In genomic region chr5:113174916-113175692, GRCm38 (mm10) we compare ENCODE assay signal across 9 mouse cellular contexts. TPM values are rescaled to one million over a fixed set of nuclear protein-coding genes. Genes with fewer than 3 reads are reported as not detected.
A peak's percentile ranks its signal among the peaks of the same experiment; 100 is the strongest.
DNase-seq lines count a peak whose midpoint lies in the region; ATAC-seq lines count a peak whose summit lies in the region.
"Had no signal": no experiment of that assay in that cellular context is flagged by ENCODE, and none has a peak within 500 bp of the region (broad histone marks: within the 10 kb centered on the region; RNA-seq: fewer than 3 reads in every experiment).

No protein-coding gene starts in this region.

- H3K4me3 ChIP-seq in hindbrain, embryonic 11.5 days (ENCODE audit: low read depth, low read length), result no peak overlapping the region
- no peak overlapping the region for H3K4me3 ChIP-seq in hindbrain, embryonic 14.5 days (replicated peaks; ENCODE audit: low read length)
- H3K4me3 ChIP-seq in lung, embryonic 15.5 days, result no peak overlapping the region

- no peaks in the 10 kb centered on the region for H3K27me3 ChIP-seq in hindbrain, embryonic 11.5 days (ENCODE audit: control insufficient read depth, insufficient read depth, low read length)
- no peaks in the 10 kb centered on the region for H3K27me3 ChIP-seq in hindbrain, embryonic 14.5 days (ENCODE audit: control insufficient read depth, insufficient read depth, low read length)
- H3K27me3 ChIP-seq in lung, embryonic 15.5 days, result no peaks in the 10 kb centered on the region

- peaks cover 6% of the 10 kb centered on the region for H3K4me1 ChIP-seq in hindbrain, embryonic 11.5 days (replicated peaks; ENCODE audit: control insufficient read depth, insufficient read depth, low read length)
- 0 out of 2 replicates have a peak, but pooled peaks cover 5% of the 10 kb centered on the region for H3K4me1 ChIP-seq in hindbrain, embryonic 14.5 days (replicated peaks; ENCODE audit: control insufficient read depth, insufficient read depth, low read length)
- peaks cover 9% of the 10 kb centered on the region for H3K4me1 ChIP-seq in lung, embryonic 15.5 days

- H3K9ac ChIP-seq in hindbrain, embryonic 11.5 days (ENCODE audit: low read depth, low read length), result no peak overlapping the region
- no peak overlapping the region for H3K9ac ChIP-seq in hindbrain, embryonic 14.5 days
- H3K9ac ChIP-seq in lung, embryonic 15.5 days, result no peak overlapping the region

- no peak overlapping the region for H3K4me2 ChIP-seq in hindbrain, embryonic 11.5 days (replicated peaks; ENCODE audit: low read depth, low read length)
- H3K4me2 ChIP-seq in hindbrain, embryonic 14.5 days (replicated peaks), result no peak overlapping the region
- no peak overlapping the region for H3K4me2 ChIP-seq in lung, embryonic 15.5 days

- WGBS in hindbrain, embryonic 11.5 days, result 47% methylated on average over 24 of the region's 24 CpGs
- WGBS in hindbrain, embryonic 14.5 days, result 47% methylated on average over 24 of the region's 24 CpGs
- WGBS in lung, embryonic 15.5 days, result 39% methylated on average over 24 of the region's 24 CpGs

- no peak overlapping the region for H3K27ac ChIP-seq in hindbrain, embryonic 11.5 days (ENCODE audit: low read depth, low read length)
- no peak overlapping the region for H3K27ac ChIP-seq in hindbrain, embryonic 14.5 days
- no peak overlapping the region for H3K27ac ChIP-seq in lung, embryonic 15.5 days

- H3K36me3 ChIP-seq in hindbrain, embryonic 11.5 days (ENCODE audit: control insufficient read depth, insufficient read depth, low read length), result no peaks in the 10 kb centered on the region
- no peaks in the 10 kb centered on the region for H3K36me3 ChIP-seq in hindbrain, embryonic 14.5 days (replicated peaks; ENCODE audit: control insufficient read depth, insufficient read depth)
- no peaks in the 10 kb centered on the region for H3K36me3 ChIP-seq in lung, embryonic 15.5 days

- DNase-seq in hindbrain, embryonic 11.5 days (ENCODE audit: low spot score), result peak; percentile 67
- DNase-seq in hindbrain, embryonic 14.5 days (ENCODE audit: low spot score), result no peak
- DNase-seq in ES-CJ7 (ENCODE audit: low read depth, low spot score), result peak; percentile 79
- DNase-seq in embryo, embryonic 11 days, result peak; percentile 55
- DNase-seq in right cerebral cortex, adult 18-20 months, result no peak
- no peak for DNase-seq in layer of hippocampus, adult 18-20 months (ENCODE audit: low spot score in 2 of 2)
- DNase-seq in layer of hippocampus, postnatal 36 days, result no peak

- ATAC-seq in hindbrain, embryonic 11.5 days (ENCODE audit: low FRiP score), result no peak
- no peak for ATAC-seq in hindbrain, embryonic 14.5 days (ENCODE audit: low FRiP score)
- ATAC-seq in lung, embryonic 15.5 days (ENCODE audit: borderline replicate concordance, extremely low read depth, low FRiP score, low TSS enrichment), result 0 out of 2 replicates have a peak, but pooled peaks have one; percentile 23

- no peaks in the 10 kb centered on the region for H3K9me3 ChIP-seq in hindbrain, embryonic 11.5 days (ENCODE audit: control insufficient read depth, low read length)
- H3K9me3 ChIP-seq in hindbrain, embryonic 14.5 days (ENCODE audit: control insufficient read depth, low read length), result no peaks in the 10 kb centered on the region
- H3K9me3 ChIP-seq in lung, embryonic 15.5 days, result no peaks in the 10 kb centered on the region

RNA-seq across cellular contexts. Expression of gene 2900026A02Rik, which starts 45.9 kb away (rescaled TPM):
- 1.2 and 1.5 TPM in 2 replicates for polyA plus RNA-seq in hindbrain, embryonic 11.5 days (2014; fragmentation: Nextera tagmentation; extraction: Ambion mirVana)
- polyA plus RNA-seq in hindbrain, embryonic 14.5 days (2014; fragmentation: Nextera tagmentation; extraction: Ambion mirVana), result 2.5 and 2.6 TPM in 2 replicates
- 10.8 and 11.9 TPM in 2 replicates for polyA plus RNA-seq in lung, embryonic 15.5 days (2015; fragmentation: Nextera tagmentation; extraction: Ambion mirVana)
- 10 to 100 TPM; 59.4 to 67.8 TPM for total RNA-seq in layer of hippocampus, adult 18-20 months (2021)
- total RNA-seq in layer of hippocampus, postnatal 36 days (2021), result 10 to 100 TPM; 62.4 to 66.1 TPM

RNA-seq across cellular contexts. Expression of gene Tmem211, which starts 51.6 kb away (rescaled TPM):
- 0.08 TPM in 1 of 2 replicates, not detected in the other for polyA plus RNA-seq in hindbrain, embryonic 11.5 days (2014; fragmentation: Nextera tagmentation; extraction: Ambion mirVana)
- not detected in 2 replicates for polyA plus RNA-seq in hindbrain, embryonic 14.5 days (2014; fragmentation: Nextera tagmentation; extraction: Ambion mirVana)
- polyA plus RNA-seq in lung, embryonic 15.5 days (2015; fragmentation: Nextera tagmentation; extraction: Ambion mirVana), result not detected in 2 replicates
- not detected for total RNA-seq in layer of hippocampus, adult 18-20 months (2021)
- not detected for total RNA-seq in layer of hippocampus, postnatal 36 days (2021)
- total RNA-seq: left cerebral cortex, postnatal 10 days had no signal

Comparison
In these comparisons a context has a peak if more than half of its experiments do, and no peak if none do; other contexts are left out.
1. DNase-seq: peak in hindbrain, embryonic 11.5 days (single experiment), ES-CJ7 (single experiment) and embryo, embryonic 11 days (single experiment); none in hindbrain, embryonic 14.5 days (single experiment), right cerebral cortex, adult 18-20 months (single experiment), layer of hippocampus, adult 18-20 months (0 of 2) and layer of hippocampus, postnatal 36 days (0 of 2).